Mouse (Mus musculus): ENCODE results near the gene Cdk2.

GRCm38 (mm10) chr10:128743791-128744191 is 39.0 kb upstream of the Cdk2 start:
- TF ChIP-seq CTCF (IDR thresholded peaks at IDR 0.05; ENCODE audit: low read depth, low read length) (no peak), GATA1 (IDR thresholded peaks at IDR 0.05; ENCODE audit: borderline replicate concordance, low read length) (no peak)
